ENCODE assay signal across 27 mouse cellular contexts in the genomic region with DNA sequence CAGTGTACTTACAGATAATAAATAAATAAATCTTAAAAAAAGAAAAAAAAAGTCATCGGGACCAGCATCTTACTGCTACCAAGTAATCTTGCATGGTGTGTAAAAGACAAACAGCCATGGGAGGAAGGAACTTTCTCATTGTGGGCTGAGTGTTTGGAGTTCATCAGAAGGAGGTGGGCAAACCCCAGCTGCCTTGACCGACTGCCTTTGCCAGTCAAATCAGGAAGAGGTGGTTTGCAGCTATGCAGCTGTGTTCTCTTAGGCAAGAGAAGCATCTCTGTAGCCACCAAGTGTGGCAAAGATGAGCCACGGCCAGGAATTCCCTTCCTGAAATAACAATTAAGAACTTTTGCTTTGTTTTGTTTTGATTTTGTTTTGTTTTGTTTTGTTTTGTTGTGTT. TPM values are rescaled to one million over a fixed set of nuclear protein-coding genes. Genes with fewer than 3 reads are reported as not detected.
A peak's percentile ranks its signal among the peaks of the same experiment; 100 is the strongest.
DNase-seq lines count a peak whose midpoint lies in the region; ATAC-seq and TF ChIP-seq lines count a peak whose summit lies in the region.
"Had no signal": no experiment of that assay in that cellular context is flagged by ENCODE, and none has a peak within 500 bp of the region (broad histone marks: within the 10 kb centered on the region; RNA-seq: fewer than 3 reads in every experiment).

No protein-coding gene starts in this region.

- H3K4me1 ChIP-seq in testis, adult 2 months (ENCODE audit: control insufficient read depth, insufficient read depth, low read length) = no peaks in the 10 kb centered on the region
- no peaks in the 10 kb centered on the region for H3K4me1 ChIP-seq in intestine, embryonic 16.5 days (ENCODE audit: control insufficient read depth, insufficient read depth, low read length)
- H3K4me1 ChIP-seq: hindbrain, embryonic 13.5 days; neural tube, embryonic 15.5 days had no signal

- no peak overlapping the region for H3K9ac ChIP-seq in intestine, embryonic 16.5 days (ENCODE audit: low read depth, low read length)
- H3K9ac ChIP-seq: heart, embryonic 12.5 days; hindbrain, embryonic 13.5 days; liver, embryonic 15.5 days; neural tube, embryonic 15.5 days had no signal

- peak; percentile 93 to 94 for ATAC-seq in hematopoietic stem cell, adult 5-6 weeks (replicated peaks in 1 of 2; ENCODE audit: insufficient read depth in 1 of 2, low FRiP score in 2 of 2, low TSS enrichment in 1 of 2, low read depth in 1 of 2, poor library complexity in 2 of 2, severe bottlenecking in 2 of 2)
- ATAC-seq in intestine, embryonic 16.5 days = no peak
- ATAC-seq: forebrain, embryonic 14.5 days; inflammation-experienced regulatory T-cells, adult 6 months; Patski had no signal

- no peak for DNase-seq in testis, postnatal 14 days (ENCODE audit: low spot score)
- peak; percentile 53 for DNase-seq in thymus, postnatal 0 days (ENCODE audit: low spot score)
- no peak for DNase-seq in frontal cortex, postnatal 25 days (ENCODE audit: low spot score in 2 of 2)
- no peak for DNase-seq in yolk sac, embryonic 10.5 days (ENCODE audit: low spot score)
- DNase-seq: cerebellum, adult 18-20 months; cerebellum, postnatal 25 days; heart, postnatal 10 days; kidney, adult 8-10 months; kidney, postnatal 14 days; liver; lung, postnatal 4 days; right cerebral cortex, adult 18-20 months; right cerebral cortex, postnatal 4 days had no signal

- H3K9me3 ChIP-seq in intestine, embryonic 16.5 days (ENCODE audit: control insufficient read depth, low read length) = no peaks in the 10 kb centered on the region
- H3K9me3 ChIP-seq: heart, embryonic 12.5 days; hindbrain, embryonic 13.5 days; limb, embryonic 10.5 days; liver, embryonic 15.5 days; neural tube, embryonic 15.5 days had no signal

- WGBS in intestine, embryonic 16.5 days = 88% methylated on average over 3 of the region's 3 CpGs

- H3K4me2 ChIP-seq in intestine, embryonic 16.5 days (ENCODE audit: low read depth, low read length) = no peak overlapping the region
- H3K4me2 ChIP-seq: heart, embryonic 12.5 days; hindbrain, embryonic 13.5 days; liver, embryonic 15.5 days; midbrain, embryonic 11.5 days; neural tube, embryonic 15.5 days had no signal

- no peaks in the 10 kb centered on the region for H3K27me3 ChIP-seq in testis, adult 2 months (ENCODE audit: control insufficient read depth, insufficient read depth, low read length)
- H3K27me3 ChIP-seq in intestine, embryonic 16.5 days (replicated peaks; ENCODE audit: control insufficient read depth, insufficient read depth, low read length) = no peaks in the 10 kb centered on the region
- H3K27me3 ChIP-seq: heart, embryonic 12.5 days; hindbrain, embryonic 13.5 days; liver, embryonic 15.5 days; neural tube, embryonic 15.5 days; Patski had no signal

- H3K36me3 ChIP-seq in testis, adult 2 months (ENCODE audit: control insufficient read depth, insufficient read depth, low read length) = no peaks in the 10 kb centered on the region
- H3K36me3 ChIP-seq in intestine, embryonic 16.5 days (ENCODE audit: control insufficient read depth, insufficient read depth, low read length) = no peaks in the 10 kb centered on the region
- H3K36me3 ChIP-seq: G1E; heart, embryonic 12.5 days; hindbrain, embryonic 13.5 days; limb, embryonic 10.5 days; liver, embryonic 15.5 days; neural tube, embryonic 15.5 days had no signal

- peak overlapping the region; percentile 54 for H3K4me3 ChIP-seq in testis, adult 2 months (ENCODE audit: control insufficient read depth, low read depth, low read length)
- no peak overlapping the region for H3K4me3 ChIP-seq in intestine, embryonic 16.5 days (ENCODE audit: low read length)
- H3K4me3 ChIP-seq: heart, embryonic 12.5 days; hindbrain, embryonic 13.5 days; limb, embryonic 10.5 days; liver, embryonic 15.5 days; neural tube, embryonic 15.5 days had no signal

- no peak overlapping the region for H3K27ac ChIP-seq in testis, adult 2 months (ENCODE audit: control insufficient read depth, insufficient read depth, low read depth, low read length)
- no peak overlapping the region for H3K27ac ChIP-seq in intestine, embryonic 16.5 days (ENCODE audit: low read length)
- H3K27ac ChIP-seq: hindbrain, embryonic 13.5 days; limb, embryonic 10.5 days; liver, embryonic 15.5 days; neural tube, embryonic 15.5 days had no signal

- no peak for TF ChIP-seq CTCF in testis, adult 2 months (IDR thresholded peaks at IDR 0.05; ENCODE audit: control insufficient read depth, insufficient read depth, insufficient replicate concordance, low read depth, low read length)

- no peak for TF ChIP-seq POLR2A in testis, adult 2 months (IDR thresholded peaks at IDR 0.05; ENCODE audit: control insufficient read depth, low read depth, low read length)

RNA-seq across cellular contexts. Expression of a gene that starts 1.0 kb away (rescaled TPM):
- polyA plus RNA-seq in testis, adult 2 months (2012; rRNA removed) = 36.6 and 42.7 TPM in 2 replicates
- total RNA-seq in hematopoietic stem cell, adult 5-6 weeks (2017) = 6.8 and 11.2 TPM in 2 replicates
- polyA plus RNA-seq in thymus, postnatal 0 days (2015; fragmentation: Nextera tagmentation; extraction: Ambion mirVana) = 91.6 and 101 TPM in 2 replicates
- 10.9 and 11.0 TPM in 2 replicates for polyA plus RNA-seq in intestine, embryonic 16.5 days (2015; fragmentation: Nextera tagmentation; extraction: Ambion mirVana)
- polyA plus RNA-seq: G1E had no signal

RNA-seq across cellular contexts. Expression of a gene that starts 20.0 kb away (rescaled TPM):
- polyA plus RNA-seq in testis, adult 2 months (2012; rRNA removed) = 77.0 and 101 TPM in 2 replicates
- total RNA-seq in hematopoietic stem cell, adult 5-6 weeks (2017) = 0.94 and 3.1 TPM in 2 replicates
- polyA plus RNA-seq in thymus, postnatal 0 days (2015; fragmentation: Nextera tagmentation; extraction: Ambion mirVana) = 6.2 and 8.7 TPM in 2 replicates
- polyA plus RNA-seq in intestine, embryonic 16.5 days (2015; fragmentation: Nextera tagmentation; extraction: Ambion mirVana) = 1.0 and 1.5 TPM in 2 replicates
- total RNA-seq: G1E; layer of hippocampus, adult 18-20 months had no signal
- polyA plus RNA-seq: G1E had no signal
